Comparison of ENCODE assay signal across 28 mouse cellular contexts in genomic region chr2:72108448-72109312, GRCm38 (mm10).
DNase-seq lines count a peak whose midpoint lies in the region; ATAC-seq lines count a peak whose summit lies in the region.
"Had no signal": no experiment of that assay in that cellular context is flagged by ENCODE, and none has a peak within 500 bp of the region (broad histone marks: within the 10 kb centered on the region; RNA-seq: fewer than 3 reads in every experiment).

No protein-coding gene starts in this region.

- H3K27ac ChIP-seq in hindbrain, embryonic 15.5 days (replicated peaks): 0 out of 2 replicates have a peak overlapping the region, but pooled peaks have one; percentile 31
- no peak overlapping the region for H3K27ac ChIP-seq in hindbrain, embryonic 11.5 days (ENCODE audit: low read depth, low read length)
- peak overlapping the region; percentile 64 for H3K27ac ChIP-seq in neural tube, embryonic 13.5 days (replicated peaks)
- H3K27ac ChIP-seq in midbrain, embryonic 14.5 days (replicated peaks; ENCODE audit: low read depth, low read length): no peak overlapping the region; the same call in 1 of the 2 replicates
- H3K27ac ChIP-seq: embryonic facial prominence, embryonic 12.5 days; heart, adult 2 months; kidney, embryonic 15.5 days; liver, embryonic 14.5 days; midbrain, embryonic 15.5 days; neural tube, embryonic 12.5 days; stomach, embryonic 15.5 days had no signal

- peaks cover 14% of the 10 kb centered on the region for H3K4me1 ChIP-seq in hindbrain, embryonic 15.5 days (replicated peaks)
- H3K4me1 ChIP-seq in hindbrain, embryonic 11.5 days (replicated peaks; ENCODE audit: control insufficient read depth, insufficient read depth, low read length): no peaks in the 10 kb centered on the region
- peaks cover 26% of the 10 kb centered on the region for H3K4me1 ChIP-seq in neural tube, embryonic 13.5 days (replicated peaks)
- peaks cover 10% of the 10 kb centered on the region; the same call in 1 of the 2 replicates for H3K4me1 ChIP-seq in midbrain, embryonic 14.5 days (ENCODE audit: control insufficient read depth, insufficient read depth, low read length)
- H3K4me1 ChIP-seq: embryonic facial prominence, embryonic 12.5 days; stomach, embryonic 15.5 days had no signal

- H3K9me3 ChIP-seq in hindbrain, embryonic 15.5 days: no peaks in the 10 kb centered on the region
- H3K9me3 ChIP-seq in hindbrain, embryonic 11.5 days (ENCODE audit: control insufficient read depth, low read length): no peaks in the 10 kb centered on the region
- no peaks in the 10 kb centered on the region for H3K9me3 ChIP-seq in neural tube, embryonic 13.5 days
- H3K9me3 ChIP-seq in midbrain, embryonic 14.5 days (ENCODE audit: control insufficient read depth, low read length): no peaks in the 10 kb centered on the region
- H3K9me3 ChIP-seq: embryonic facial prominence, embryonic 12.5 days; heart, embryonic 12.5 days; kidney, embryonic 15.5 days; midbrain, embryonic 15.5 days; neural tube, embryonic 12.5 days; stomach, embryonic 15.5 days had no signal

- no peak for DNase-seq in hindbrain, embryonic 11.5 days (ENCODE audit: low spot score)
- DNase-seq in neural tube, embryonic 10.5 days (ENCODE audit: extremely low spot score, low spot score): no peak
- peak; percentile 44 to 51 for DNase-seq in layer of hippocampus, adult 8-10 months (ENCODE audit: low spot score in 2 of 2)
- DNase-seq in adrenal gland, postnatal 25 days: no peak
- no peak for DNase-seq in midbrain, embryonic 14.5 days
- DNase-seq: adrenal gland, adult 2 months; B cell, adult 2 months; cerebellum, adult 11 months; cerebellum, adult 9-10 months; cerebellum, postnatal 36 days; embryo, embryonic 11 days; heart, adult 2 months; kidney, adult 18-20 months; kidney, postnatal 25 days; liver; lung, adult 2 months; lung, postnatal 14 days; right cerebral cortex, postnatal 25 days had no signal

- H3K9ac ChIP-seq in hindbrain, embryonic 15.5 days: no peak overlapping the region
- H3K9ac ChIP-seq in hindbrain, embryonic 11.5 days (ENCODE audit: low read depth, low read length): no peak overlapping the region
- no peak overlapping the region for H3K9ac ChIP-seq in neural tube, embryonic 13.5 days
- no peak overlapping the region for H3K9ac ChIP-seq in midbrain, embryonic 14.5 days (replicated peaks; ENCODE audit: low read length)
- H3K9ac ChIP-seq: embryonic facial prominence, embryonic 12.5 days; heart, embryonic 12.5 days; kidney, embryonic 15.5 days; liver, embryonic 14.5 days; midbrain, embryonic 15.5 days; neural tube, embryonic 12.5 days; stomach, embryonic 15.5 days had no signal

- no peak overlapping the region for H3K4me3 ChIP-seq in hindbrain, embryonic 15.5 days
- no peak overlapping the region for H3K4me3 ChIP-seq in hindbrain, embryonic 11.5 days (ENCODE audit: low read depth, low read length)
- no peak overlapping the region for H3K4me3 ChIP-seq in neural tube, embryonic 13.5 days
- H3K4me3 ChIP-seq in midbrain, embryonic 14.5 days (replicated peaks; ENCODE audit: low read depth, low read length): no peak overlapping the region
- H3K4me3 ChIP-seq: embryonic facial prominence, embryonic 12.5 days; heart, adult 2 months; heart, embryonic 12.5 days; kidney, embryonic 15.5 days; midbrain, embryonic 15.5 days; neural tube, embryonic 12.5 days; stomach, embryonic 15.5 days had no signal

- 53% methylated on average over 4 of the region's 4 CpGs for WGBS in hindbrain, embryonic 15.5 days
- 77% methylated on average over 4 of the region's 4 CpGs for WGBS in hindbrain, embryonic 11.5 days
- 38% methylated on average over 4 of the region's 4 CpGs for WGBS in neural tube, embryonic 13.5 days
- 66% methylated on average over 4 of the region's 4 CpGs for WGBS in midbrain, embryonic 14.5 days

- ATAC-seq in hindbrain, embryonic 15.5 days (ENCODE audit: low FRiP score, low read depth): no peak
- no peak for ATAC-seq in hindbrain, embryonic 11.5 days (ENCODE audit: low FRiP score)
- ATAC-seq in neural tube, embryonic 13.5 days (ENCODE audit: low read depth): no peak
- ATAC-seq in midbrain, embryonic 14.5 days (ENCODE audit: low FRiP score, low TSS enrichment): no peak
- ATAC-seq: activated CD4-positive, CD25-positive, alpha-beta regulatory T cell, adult 4 months; midbrain, embryonic 15.5 days had no signal

- H3K36me3 ChIP-seq in hindbrain, embryonic 15.5 days: no peaks in the 10 kb centered on the region
- H3K36me3 ChIP-seq in hindbrain, embryonic 11.5 days (ENCODE audit: control insufficient read depth, insufficient read depth, low read length): no peaks in the 10 kb centered on the region
- no peaks in the 10 kb centered on the region for H3K36me3 ChIP-seq in neural tube, embryonic 13.5 days
- no peaks in the 10 kb centered on the region for H3K36me3 ChIP-seq in midbrain, embryonic 14.5 days (ENCODE audit: control insufficient read depth, insufficient read depth, low read length)
- H3K36me3 ChIP-seq: embryonic facial prominence, embryonic 12.5 days; heart, embryonic 12.5 days; kidney, embryonic 15.5 days; midbrain, embryonic 15.5 days; neural tube, embryonic 12.5 days; stomach, embryonic 15.5 days had no signal

- H3K27me3 ChIP-seq in hindbrain, embryonic 15.5 days: no peaks in the 10 kb centered on the region
- H3K27me3 ChIP-seq in hindbrain, embryonic 11.5 days (ENCODE audit: control insufficient read depth, insufficient read depth, low read length): no peaks in the 10 kb centered on the region
- no peaks in the 10 kb centered on the region for H3K27me3 ChIP-seq in neural tube, embryonic 13.5 days
- no peaks in the 10 kb centered on the region for H3K27me3 ChIP-seq in midbrain, embryonic 14.5 days (ENCODE audit: control insufficient read depth, insufficient read depth, low read length)
- H3K27me3 ChIP-seq: embryonic facial prominence, embryonic 12.5 days; heart, embryonic 12.5 days; kidney, embryonic 15.5 days; midbrain, embryonic 15.5 days; neural tube, embryonic 12.5 days; stomach, embryonic 15.5 days had no signal

- no peak overlapping the region for H3K4me2 ChIP-seq in hindbrain, embryonic 15.5 days
- H3K4me2 ChIP-seq in hindbrain, embryonic 11.5 days (replicated peaks; ENCODE audit: low read depth, low read length): no peak overlapping the region
- no peak overlapping the region for H3K4me2 ChIP-seq in neural tube, embryonic 13.5 days
- H3K4me2 ChIP-seq in midbrain, embryonic 14.5 days (ENCODE audit: low read length): no peak overlapping the region
- H3K4me2 ChIP-seq: embryonic facial prominence, embryonic 12.5 days; kidney, embryonic 15.5 days; midbrain, embryonic 15.5 days; neural tube, embryonic 12.5 days; stomach, embryonic 15.5 days had no signal

Comparison
In these comparisons a context has a peak if more than half of its experiments do, and no peak if none do; other contexts are left out.
1. H3K27ac ChIP-seq: peak in hindbrain, embryonic 15.5 days (single experiment) and neural tube, embryonic 13.5 days (single experiment); none in hindbrain, embryonic 11.5 days (single experiment) and midbrain, embryonic 14.5 days (single experiment).
2. DNase-seq: peak in layer of hippocampus, adult 8-10 months (2 of 2); none in hindbrain, embryonic 11.5 days (single experiment), neural tube, embryonic 10.5 days (single experiment), adrenal gland, postnatal 25 days (single experiment) and midbrain, embryonic 14.5 days (single experiment).